Mouse (Mus musculus) kidney, adult 2 months (tissue): ENCODE measurements around the gene Nutm1. TPM values are rescaled to one million over a fixed set of nuclear protein-coding genes. Genes with fewer than 3 reads are reported as not detected.

Source experiments
- DNase-seq: peaks from one replicate; pipeline ENCODE4 v3.0.0; 2021
- H3K27ac ChIP-seq: fragments of 200-500 bp; 2 replicates; pipeline ENCODE4 v1.5.1; 2012; ENCODE audit warnings: low read depth, low read length, control low read depth, inconsistent platforms; ENCODE audit not compliant: insufficient read depth
- H3K27me3 ChIP-seq: fragments of 200-500 bp; replicated peaks from 2 replicates; pipeline ENCODE4 v1.6.1; 2012; ENCODE audit warnings: mild to moderate bottlenecking, moderate library complexity, low read length, inconsistent platforms; ENCODE audit not compliant: control insufficient read depth, insufficient read depth
- H3K36me3 ChIP-seq: fragments of 200-500 bp; 2 replicates; pipeline ENCODE4 v1.6.1; 2012; ENCODE audit warnings: mild to moderate bottlenecking, moderate library complexity, low read length, inconsistent platforms; ENCODE audit not compliant: control insufficient read depth, insufficient read depth
- H3K4me1 ChIP-seq: fragments of 200-500 bp; 2 replicates; pipeline ENCODE4 v1.6.1; 2011; ENCODE audit warnings: low read length; ENCODE audit not compliant: control insufficient read depth, insufficient read depth
- H3K4me3 ChIP-seq: fragments of 200-500 bp; 2 replicates; pipeline ENCODE4 v1.5.1; 2011; ENCODE audit warnings: mild to moderate bottlenecking, low read depth, low read length, control low read depth; ENCODE audit not compliant: insufficient read depth
- CTCF ChIP-seq: fragments of 200-500 bp; conservative IDR thresholded peaks from 2 replicates; pipeline ENCODE4 v1.5.1; 2011; ENCODE audit warnings: low read depth, mild to moderate bottlenecking, control low read depth, low read length, moderate library complexity, mixed read lengths; ENCODE audit not compliant: insufficient read depth, insufficient read length
- POLR2A ChIP-seq: fragments of 200-500 bp; IDR thresholded peaks from one replicate; pipeline ENCODE4 v1.6.1; 2011; ENCODE audit warnings: low read depth, low read length, control low read depth
- WGBS: fragments of 180-500 bp; shearing (Covaris S2); methylation state at CpG from one replicate; pipeline ENCODE4 v1.1.7; 2018; 5-methylcytosine and 5-hydroxymethylcytosine counted together
- polyA plus RNA-seq: library from polyadenylated mRNA; depleted of rRNA; stranded (reverse); fragments of >200 nt; gene quantifications from 2 replicates; pipeline ENCODE4 v1.2.3, GENCODE M21; 2012; rRNA removed

The Nutm1 gene
- polyA plus RNA-seq, 1 experiment, result 0.02 TPM

DNA sequence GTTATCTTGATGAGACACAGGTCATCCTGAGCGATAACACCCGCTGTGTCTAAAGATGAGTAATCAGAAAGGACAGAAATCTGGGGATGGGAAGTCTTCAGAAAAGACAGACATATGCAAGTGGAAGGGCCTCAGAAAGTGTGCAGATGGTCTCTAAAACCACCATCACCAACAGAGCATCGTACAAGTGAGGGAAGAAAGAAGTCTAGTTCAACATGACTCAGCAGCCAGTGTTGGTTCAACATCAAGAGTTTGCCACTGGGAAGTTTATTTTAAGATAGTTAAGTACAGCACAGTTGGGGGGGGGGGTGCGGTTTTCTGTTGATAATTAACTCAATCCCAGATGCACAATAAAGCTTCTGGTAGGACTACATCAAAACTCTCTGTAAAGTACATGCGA is 38.2 kb downstream of the Nutm1 start:
- H3K4me1 ChIP-seq, result no peaks in the 10 kb centered on the region
- H3K27ac ChIP-seq, result no peak overlapping the region
- H3K27me3 ChIP-seq, result no peaks in the 10 kb centered on the region; the same call in 1 of the 2 replicates
- no peaks in the 10 kb centered on the region for H3K36me3 ChIP-seq
- WGBS, result 78% methylated on average over 5 of the region's 5 CpGs
- H3K4me3 ChIP-seq, result no peak overlapping the region
- TF ChIP-seq CTCF, result no peak
- DNase-seq, result no peak

DNA sequence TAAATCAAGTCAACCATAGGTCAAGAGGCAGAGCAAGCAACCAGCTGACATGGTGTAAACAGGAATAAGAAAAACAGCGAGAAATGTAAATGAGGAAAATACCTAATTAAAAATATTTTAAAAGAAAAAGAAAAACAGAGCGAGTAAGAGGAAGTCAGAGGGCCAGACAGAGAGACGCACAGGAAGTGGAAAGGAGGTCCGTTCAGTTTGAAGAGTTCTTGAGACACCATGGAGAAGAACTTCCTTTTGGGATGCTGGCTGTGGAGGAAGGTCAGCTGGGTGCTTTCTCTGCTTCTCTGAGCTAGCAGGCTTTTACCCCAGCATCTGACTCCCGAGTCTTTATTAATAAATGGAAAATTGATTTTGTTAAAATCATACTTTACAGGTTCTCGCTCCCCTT is 41.5 kb downstream of the Nutm1 start:
- H3K36me3 ChIP-seq, result no peaks in the 10 kb centered on the region
- H3K4me3 ChIP-seq, result no peak overlapping the region
- WGBS, result 73% methylated on average over 6 of the region's 6 CpGs
- H3K27ac ChIP-seq, result no peak overlapping the region
- no peak for TF ChIP-seq CTCF
- no peak for TF ChIP-seq POLR2A
- H3K27me3 ChIP-seq, result no peaks in the 10 kb centered on the region; the same call in 1 of the 2 replicates
- DNase-seq, result no peak
- H3K4me1 ChIP-seq, result no peaks in the 10 kb centered on the region

DNA sequence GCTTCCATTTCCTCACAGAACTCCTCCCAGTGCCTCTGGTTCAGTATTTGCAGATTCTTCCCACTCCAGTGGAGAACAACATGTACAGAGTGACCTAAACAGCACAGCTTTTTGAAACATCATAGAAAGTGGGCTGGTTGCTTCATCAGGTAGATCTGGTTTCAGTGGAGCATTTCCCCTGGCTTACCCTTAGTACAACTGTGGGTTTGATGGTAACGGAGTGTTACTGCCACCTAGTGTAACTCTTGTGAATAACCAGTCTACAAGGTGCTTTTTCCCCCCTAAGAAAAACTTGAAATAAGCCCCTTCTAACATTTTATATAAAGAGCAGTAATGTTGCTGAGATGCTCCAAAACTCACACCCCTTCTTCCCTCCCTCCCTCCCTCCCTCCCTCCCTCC is 43.1 kb downstream of the Nutm1 start:
- WGBS, result 5% methylated on average over 1 of the region's 1 CpGs
- Histone ChIP-seq H3K4me1 (no peaks in the 10 kb centered on the region), H3K36me3 (no peaks in the 10 kb centered on the region), H3K27me3 (no peaks in the 10 kb centered on the region; the same call in 1 of the 2 replicates), H3K4me3 (no peak overlapping the region), H3K27ac (no peak overlapping the region)
- DNase-seq, result peak; percentile 31
- no peak for TF ChIP-seq POLR2A
- TF ChIP-seq CTCF, result peak; percentile 37; the same call in 1 of the 2 replicates

DNA sequence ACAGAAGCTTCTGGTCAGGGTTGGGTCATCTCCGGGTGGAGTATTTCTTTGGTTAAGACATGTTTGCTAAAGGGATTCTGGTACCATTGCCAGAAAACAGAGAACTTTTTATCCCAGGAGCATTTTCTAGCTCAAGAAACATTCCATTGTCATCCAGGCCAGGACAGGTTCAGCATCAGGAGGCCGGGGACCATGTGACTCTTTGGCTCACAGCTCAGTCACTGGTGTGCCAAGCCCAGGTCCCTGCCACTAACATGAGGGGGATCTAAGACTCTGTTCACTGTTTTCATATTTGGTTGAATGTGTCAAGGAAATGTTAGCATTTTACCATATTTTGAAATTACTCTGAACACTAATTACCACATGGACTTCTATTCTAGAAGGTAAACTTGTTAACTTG is 48.4 kb downstream of the Nutm1 start:
- Histone ChIP-seq H3K4me3 (no peak overlapping the region), H3K27me3 (no peaks in the 10 kb centered on the region; the same call in 1 of the 2 replicates), H3K4me1 (no peaks in the 10 kb centered on the region), H3K36me3 (no peaks in the 10 kb centered on the region), H3K27ac (no peak overlapping the region)
- WGBS, result 87% methylated on average over 2 of the region's 2 CpGs
- TF ChIP-seq CTCF, result no peak
- TF ChIP-seq POLR2A, result no peak
- DNase-seq, result no peak

DNA sequence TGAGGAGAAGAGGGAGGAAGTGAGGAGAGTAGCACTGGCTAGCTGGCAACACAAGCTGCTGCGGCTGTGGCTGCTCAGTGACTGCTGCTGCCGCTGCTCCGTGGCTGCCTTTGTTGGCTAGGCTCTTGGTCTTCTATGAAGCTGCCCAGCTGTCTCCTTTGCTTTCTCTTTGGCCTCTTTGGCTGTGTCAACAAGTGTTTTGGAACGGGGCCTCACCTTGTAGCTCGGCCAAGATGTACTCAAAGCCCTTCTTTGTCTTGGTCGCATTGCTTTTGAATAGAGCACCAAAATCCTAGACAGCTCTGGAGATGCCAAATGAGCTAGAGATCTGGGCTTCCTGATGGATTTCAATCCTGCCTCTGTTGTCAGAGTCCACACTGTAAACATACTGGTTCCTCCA is 48.9 kb downstream of the Nutm1 start:
- no peak for DNase-seq
- TF ChIP-seq POLR2A, result no peak
- TF ChIP-seq CTCF, result no peak
- 72% methylated on average over 6 of the region's 6 CpGs for WGBS
- no peaks in the 10 kb centered on the region for H3K4me1 ChIP-seq
- no peak overlapping the region for H3K27ac ChIP-seq
- H3K36me3 ChIP-seq, result no peaks in the 10 kb centered on the region
- no peaks in the 10 kb centered on the region; the same call in 1 of the 2 replicates for H3K27me3 ChIP-seq
- no peak overlapping the region for H3K4me3 ChIP-seq

DNA sequence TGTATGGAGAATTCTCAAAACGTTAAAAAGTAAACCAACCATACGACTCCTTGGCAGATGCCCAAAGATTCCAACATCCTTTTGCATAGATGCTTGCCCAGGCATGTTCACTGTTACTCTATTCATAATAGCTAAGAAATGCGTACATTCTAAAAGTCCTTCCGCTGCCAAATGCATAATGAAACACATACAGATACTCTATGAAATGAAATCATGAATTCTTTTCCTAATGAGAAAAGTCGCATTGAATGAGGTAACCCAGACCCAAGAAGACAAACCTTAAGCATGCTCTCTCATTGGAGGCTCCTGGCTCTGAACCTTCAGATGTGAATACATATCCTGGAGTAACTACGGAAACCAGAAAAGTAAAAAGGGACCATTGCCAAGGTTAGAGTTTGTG is 56.0 kb downstream of the Nutm1 start:
- TF ChIP-seq POLR2A (no peak), CTCF (no peak)
- Histone ChIP-seq H3K27me3 (no peaks in the 10 kb centered on the region), H3K4me3 (no peak overlapping the region), H3K27ac (no peak overlapping the region), H3K36me3 (no peaks in the 10 kb centered on the region), H3K4me1 (no peaks in the 10 kb centered on the region; the same call in 1 of the 2 replicates)
- 31% methylated on average over 6 of the region's 6 CpGs for WGBS
- DNase-seq, result peak; percentile 32

Other genes with a start within 250 kb of the Nutm1 start
- gene Olfr1310, start 246.6 kb downstream of the Nutm1 start, polyA plus RNA-seq, result not detected in 2 replicates
- gene Olfr1311, start 234.9 kb downstream of the Nutm1 start, polyA plus RNA-seq, result not detected in 2 replicates
- not detected in 2 replicates for gene Olfr1312, start 209.1 kb downstream of the Nutm1 start, polyA plus RNA-seq
- gene Olfr1313, start 181.4 kb downstream of the Nutm1 start, polyA plus RNA-seq, result not detected in 2 replicates
- not detected in 2 replicates for gene Olfr1314, start 162.5 kb downstream of the Nutm1 start, polyA plus RNA-seq
- gene Olfr1315-ps1, start 143.9 kb downstream of the Nutm1 start, polyA plus RNA-seq, result not detected in 2 replicates
- gene Olfr1316, start 124.3 kb downstream of the Nutm1 start, polyA plus RNA-seq, result not detected in 2 replicates
- gene Olfr1317, start 119.0 kb downstream of the Nutm1 start, polyA plus RNA-seq, result not detected in 2 replicates
- not detected in 2 replicates for gene Olfr1318, start 105.1 kb downstream of the Nutm1 start, polyA plus RNA-seq
- 22.5 and 22.6 TPM in 2 replicates for gene Lpcat4, start 19.8 kb downstream of the Nutm1 start, polyA plus RNA-seq
- gene Nop10, start 2.6 kb upstream of the Nutm1 start, polyA plus RNA-seq, result 166 and 167 TPM in 2 replicates
- 27.8 and 29.6 TPM in 2 replicates for gene Slc12a6, start 6.5 kb upstream of the Nutm1 start, polyA plus RNA-seq
- gene Gm21985, start 7.0 kb upstream of the Nutm1 start, polyA plus RNA-seq, result not detected in 2 replicates
- gene Emc4, start 108.7 kb upstream of the Nutm1 start, polyA plus RNA-seq, result 112 and 123 TPM in 2 replicates
- gene Katnbl1, start 119.9 kb upstream of the Nutm1 start, polyA plus RNA-seq, result 1.5 and 2.4 TPM in 2 replicates
- 12.1 and 14.5 TPM in 2 replicates for gene Emc7, start 195.7 kb upstream of the Nutm1 start, polyA plus RNA-seq
- gene Chrm5, start 221.5 kb upstream of the Nutm1 start, polyA plus RNA-seq, result not detected in 2 replicates
- gene Aven, start 233.7 kb upstream of the Nutm1 start, polyA plus RNA-seq, result 6.5 and 9.5 TPM in 2 replicates